Mouse (Mus musculus) limb, embryonic 13.5 days (tissue): ENCODE measurements around the gene Dmbx1. TPM values are rescaled to one million over a fixed set of nuclear protein-coding genes. Genes with fewer than 3 reads are reported as not detected.

ENCODE experiments used
- ATAC-seq: fragments of 200-750 bp; cut with Nextera tagmentation; 2 replicates; pipeline ENCODE4 v1.8.0; 2017; ENCODE audit warnings: low read depth, moderate number of reproducible peaks, moderate TSS enrichment; ENCODE audit not compliant: low FRiP score
- H3K27ac ChIP-seq: fragments of 300-500 bp; sonication (generic); 2 replicates; pipeline ENCODE4 v1.5.1; 2015; ENCODE audit warnings: inconsistent platforms, mild to moderate bottlenecking, moderate library complexity
- H3K27me3 ChIP-seq: fragments of 300-500 bp; sonication (generic); 2 replicates; pipeline ENCODE4 v1.6.1; 2015; ENCODE audit warnings: mild to moderate bottlenecking, inconsistent platforms
- H3K36me3 ChIP-seq: fragments of 300-500 bp; sonication (generic); 2 replicates; pipeline ENCODE4 v1.6.1; 2015; ENCODE audit warnings: inconsistent platforms, mild to moderate bottlenecking, moderate library complexity
- H3K4me1 ChIP-seq: fragments of 300-500 bp; sonication (generic); 2 replicates; pipeline ENCODE4 v1.6.1; 2015; ENCODE audit warnings: inconsistent platforms
- H3K4me2 ChIP-seq: fragments of 300-500 bp; sonication (generic); replicated peaks from 2 replicates; pipeline ENCODE4 v1.6.1; 2015; ENCODE audit warnings: inconsistent platforms, mild to moderate bottlenecking, moderate library complexity
- H3K4me3 ChIP-seq: fragments of 300-500 bp; sonication (generic); 2 replicates; pipeline ENCODE4 v1.5.1; 2015; ENCODE audit warnings: moderate library complexity, mild to moderate bottlenecking, inconsistent platforms
- H3K9ac ChIP-seq: fragments of 300-500 bp; sonication (generic); 2 replicates; pipeline ENCODE4 v1.6.1; 2015; ENCODE audit warnings: mild to moderate bottlenecking, inconsistent platforms
- H3K9me3 ChIP-seq: fragments of 300-500 bp; sonication (generic); 2 replicates; pipeline ENCODE4 v1.6.1; 2016; ENCODE audit warnings: inconsistent platforms
- WGBS: fragments of 180-500 bp; shearing (Covaris S2); methylation state at CpG from one replicate; pipeline ENCODE4 v1.1.7; 2015; 5-methylcytosine and 5-hydroxymethylcytosine counted together
- polyA plus RNA-seq: library from polyadenylated mRNA; unstranded; fragments of >200 nt; fragmentation: Nextera tagmentation; extraction: Ambion mirVana; gene quantifications from 2 replicates; pipeline ENCODE4 v1.2.1, GENCODE M21; 2015

The Dmbx1 gene
- polyA plus RNA-seq, 1 experiment from 2014 or later = not detected

DNA sequence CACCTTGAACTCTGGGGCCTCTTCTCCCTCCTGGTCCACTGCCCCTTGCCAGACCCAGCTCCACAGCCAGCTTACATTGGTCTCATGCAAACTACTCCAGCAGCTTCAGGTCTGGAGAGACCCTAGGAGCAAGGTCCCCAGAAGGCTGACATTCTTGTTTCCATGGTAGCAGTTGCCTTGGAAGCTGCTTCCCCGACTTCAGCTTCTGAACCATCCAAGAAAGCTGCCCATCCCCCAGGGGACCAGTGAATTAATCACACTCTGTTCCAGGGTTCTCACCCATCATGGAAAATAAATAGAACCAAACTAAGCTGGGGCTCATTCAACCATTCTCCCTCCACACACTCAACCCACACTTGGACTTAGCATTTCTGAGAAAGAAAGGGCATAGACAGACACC is 58.5 kb downstream of the Dmbx1 start:
- Histone ChIP-seq H3K4me2 (no peak overlapping the region), H3K9ac (no peak overlapping the region), H3K36me3 (peaks cover 9% of the 10 kb centered on the region; the same call in 1 of the 2 replicates), H3K27me3 (peaks cover 24% of the 10 kb centered on the region; the same call in 1 of the 2 replicates), H3K9me3 (no peaks in the 10 kb centered on the region), H3K27ac (no peak overlapping the region), H3K4me1 (peaks cover 10% of the 10 kb centered on the region), H3K4me3 (no peak overlapping the region)
- ATAC-seq = no peak
- 32% methylated on average over 1 of the region's 1 CpGs for WGBS

DNA sequence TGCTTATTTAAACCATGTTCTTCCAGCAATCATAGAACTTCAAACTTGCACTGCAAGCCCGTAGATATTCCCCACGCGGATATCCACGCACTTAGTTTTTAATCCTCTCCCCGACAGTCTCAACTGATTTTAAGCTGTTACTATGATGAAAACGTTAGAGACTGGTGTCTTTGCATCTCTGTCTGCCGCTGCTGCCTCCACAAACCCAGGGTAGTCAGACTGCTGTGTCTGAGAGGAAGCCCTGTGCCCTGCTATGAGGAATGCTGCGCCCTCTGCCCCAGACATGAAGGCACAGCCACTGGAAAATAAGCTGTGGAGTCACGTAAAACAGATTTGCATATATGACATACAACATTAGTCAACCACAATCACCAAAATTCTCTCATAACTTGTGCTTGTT is 60.9 kb downstream of the Dmbx1 start:
- no peak for ATAC-seq

DNA sequence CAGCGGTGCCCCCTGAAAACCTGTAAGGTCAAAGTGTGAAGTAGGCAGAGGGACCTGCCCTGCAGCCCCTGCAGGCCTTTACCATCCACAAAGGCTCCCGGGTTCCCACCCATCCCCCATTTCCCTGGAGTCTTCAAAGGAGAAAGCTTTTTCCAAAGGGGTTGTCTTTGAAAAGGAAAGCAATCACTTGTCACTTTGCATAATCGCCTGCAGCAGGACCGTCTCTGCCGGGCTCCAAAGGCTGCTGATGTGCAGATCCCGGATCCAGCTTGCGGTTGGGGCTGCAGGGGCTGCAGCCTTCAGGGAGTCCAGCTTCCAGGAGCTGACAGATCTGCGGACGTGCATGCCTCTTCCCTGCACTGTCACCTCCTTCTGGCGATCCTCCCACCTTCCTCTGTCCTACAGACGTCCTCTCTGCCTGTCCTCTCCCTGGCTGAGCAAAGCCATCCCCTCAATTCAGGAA is 61.5 kb downstream of the Dmbx1 start:
- peaks cover 24% of the 10 kb centered on the region; the same call in 1 of the 2 replicates for H3K27me3 ChIP-seq
- H3K4me3 ChIP-seq = no peak overlapping the region
- no peak overlapping the region for H3K9ac ChIP-seq
- WGBS = 6% methylated on average over 11 of the region's 11 CpGs
- H3K27ac ChIP-seq = no peak overlapping the region
- no peak overlapping the region for H3K4me2 ChIP-seq
- H3K4me1 ChIP-seq = peaks cover 10% of the 10 kb centered on the region
- H3K9me3 ChIP-seq = no peaks in the 10 kb centered on the region
- ATAC-seq = no peak
- H3K36me3 ChIP-seq = peaks cover 38% of the 10 kb centered on the region

More for the DNA sequence above, 60.9 kb downstream of the Dmbx1 start:
- Histone ChIP-seq H3K36me3 (peaks cover 32% of the 10 kb centered on the region), H3K9ac (no peak overlapping the region), H3K27ac (no peak overlapping the region), H3K9me3 (no peaks in the 10 kb centered on the region), H3K4me1 (peaks cover 10% of the 10 kb centered on the region), H3K27me3 (peaks cover 24% of the 10 kb centered on the region; the same call in 1 of the 2 replicates), H3K4me3 (no peak overlapping the region), H3K4me2 (no peak overlapping the region)
- WGBS = 52% methylated on average over 9 of the region's 9 CpGs

DNA sequence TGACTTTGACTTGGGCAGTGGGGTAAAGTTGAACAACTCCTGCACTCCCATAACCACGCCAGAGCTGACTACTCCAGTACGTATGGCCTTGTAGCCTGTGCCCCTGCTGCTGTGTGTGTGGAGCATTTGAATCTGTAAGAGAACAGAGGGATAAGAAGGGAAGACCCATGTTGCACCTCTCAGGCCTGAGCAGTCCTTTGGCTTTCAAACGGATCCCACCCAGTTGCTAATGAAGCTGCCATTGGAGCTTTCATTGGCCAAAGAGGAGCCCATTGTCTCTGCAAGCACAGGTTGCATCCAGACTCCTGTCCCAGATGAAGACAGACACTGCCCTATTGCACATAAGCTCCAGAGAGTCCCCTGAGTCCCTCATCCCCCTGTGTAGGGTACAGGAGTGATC is 66.5 kb downstream of the Dmbx1 start:
- H3K27me3 ChIP-seq = peaks cover 18% of the 10 kb centered on the region; the same call in 1 of the 2 replicates
- peaks cover 32% of the 10 kb centered on the region for H3K4me1 ChIP-seq
- WGBS = 88% methylated on average over 3 of the region's 3 CpGs
- no peaks in the 10 kb centered on the region for H3K9me3 ChIP-seq
- H3K4me2 ChIP-seq = no peak overlapping the region
- H3K27ac ChIP-seq = no peak overlapping the region
- no peak overlapping the region for H3K4me3 ChIP-seq
- ATAC-seq = no peak
- peaks cover 56% of the 10 kb centered on the region for H3K36me3 ChIP-seq
- no peak overlapping the region for H3K9ac ChIP-seq

DNA sequence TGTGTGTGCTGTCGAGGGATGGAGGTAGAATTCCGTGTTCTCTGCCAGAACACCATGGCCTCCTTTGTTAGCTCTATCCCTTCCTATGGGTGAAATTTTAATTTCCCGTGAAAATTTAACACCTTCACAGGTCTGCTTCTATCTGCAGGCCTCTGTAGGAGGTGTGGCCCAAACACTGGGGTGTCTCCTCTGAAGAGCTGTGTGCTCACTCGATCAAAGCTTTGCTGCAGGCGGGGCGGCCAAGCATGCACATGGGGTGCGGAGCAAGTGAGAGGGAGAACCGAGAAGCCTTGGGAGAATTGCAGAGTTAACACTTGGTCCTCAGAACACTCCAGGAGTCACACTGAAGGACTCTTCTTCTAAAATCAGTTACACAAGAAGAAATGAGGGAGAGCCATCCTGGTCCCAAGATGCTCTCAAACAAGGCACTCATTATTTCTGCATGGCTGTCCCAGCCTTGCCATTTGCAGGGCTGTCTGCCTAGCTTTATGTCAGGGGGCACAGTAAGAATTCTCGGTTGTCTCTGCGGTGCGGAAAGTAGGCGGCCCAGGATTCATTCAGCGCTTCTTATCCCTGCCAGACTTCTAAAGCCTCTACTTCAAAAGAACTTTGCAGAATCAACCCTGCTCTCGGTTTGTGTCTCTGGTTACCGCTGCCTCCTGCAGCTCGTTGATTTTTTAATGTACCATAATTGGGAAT is 70.1 kb downstream of the Dmbx1 start:
- H3K4me2 ChIP-seq = no peak overlapping the region
- WGBS = 24% methylated on average over 16 of the region's 16 CpGs

More for the DNA sequence above, 70.1 kb downstream of the Dmbx1 start:
- no peak overlapping the region for H3K27ac ChIP-seq
- H3K9me3 ChIP-seq = no peaks in the 10 kb centered on the region
- no peak overlapping the region for H3K4me3 ChIP-seq
- H3K9ac ChIP-seq = no peak overlapping the region
- peaks cover 33% of the 10 kb centered on the region for H3K4me1 ChIP-seq
- peaks cover 43% of the 10 kb centered on the region for H3K36me3 ChIP-seq
- no peak for ATAC-seq
- peaks cover 18% of the 10 kb centered on the region; the same call in 1 of the 2 replicates for H3K27me3 ChIP-seq

Other genes starting within 250 kb of the Dmbx1 start
- gene Efcab14, start 202.2 kb downstream of the Dmbx1 start, polyA plus RNA-seq = 31.6 and 32.1 TPM in 2 replicates
- 0.31 and 0.50 TPM in 2 replicates for gene Tex38, start 158.9 kb downstream of the Dmbx1 start, polyA plus RNA-seq
- 60.5 and 60.8 TPM in 2 replicates for gene Atpaf1, start 155.1 kb downstream of the Dmbx1 start, polyA plus RNA-seq
- 12.6 and 14.4 TPM in 2 replicates for gene Mob3c, start 111.8 kb downstream of the Dmbx1 start, polyA plus RNA-seq
- gene Mknk1, start 100.7 kb downstream of the Dmbx1 start, polyA plus RNA-seq = 29.6 and 32.9 TPM in 2 replicates
- not detected in 2 replicates for gene Kncn, start 55.5 kb downstream of the Dmbx1 start, polyA plus RNA-seq
- not detected in 2 replicates for gene 6430628N08Rik, start 49.3 kb downstream of the Dmbx1 start, polyA plus RNA-seq
- gene Faah, start 78.0 kb upstream of the Dmbx1 start, polyA plus RNA-seq = 0.61 and 0.75 TPM in 2 replicates
- 19.8 and 20.0 TPM in 2 replicates for gene Nsun4, start 114.0 kb upstream of the Dmbx1 start, polyA plus RNA-seq
- gene Uqcrh, start 135.1 kb upstream of the Dmbx1 start, polyA plus RNA-seq = 456 and 481 TPM in 2 replicates
- gene Lrrc41, start 135.3 kb upstream of the Dmbx1 start, polyA plus RNA-seq = 83.1 and 86.8 TPM in 2 replicates
- 38.0 TPM in 2 replicates for gene Rad54l, start 183.8 kb upstream of the Dmbx1 start, polyA plus RNA-seq
- 63.4 and 69.0 TPM in 2 replicates for gene Pomgnt1, start 183.9 kb upstream of the Dmbx1 start, polyA plus RNA-seq
- 2.3 and 2.6 TPM in 2 replicates for gene Lurap1, start 211.4 kb upstream of the Dmbx1 start, polyA plus RNA-seq
- 0.10 TPM in 1 of 2 replicates, not detected in the other for gene Tspan1, start 227.7 kb upstream of the Dmbx1 start, polyA plus RNA-seq
- gene 1700042G07Rik, start 233.4 kb upstream of the Dmbx1 start, polyA plus RNA-seq = not detected in 2 replicates
- gene Gm49337, start 233.5 kb upstream of the Dmbx1 start, polyA plus RNA-seq = not detected in 2 replicates